In genomic region chr3:35154266-35154665, GRCm38 (mm10) we compare ENCODE assay signal across 17 mouse cellular contexts.
"Had no signal": no experiment of that assay in that cellular context is flagged by ENCODE, and none has a peak within 500 bp of the region (broad histone marks: within the 10 kb centered on the region; RNA-seq: fewer than 3 reads in every experiment).

No protein-coding gene starts in this region.

- H3K4me1 ChIP-seq: limb, embryonic 12.5 days had no signal

- H3K4me3 ChIP-seq: kidney, embryonic 15.5 days; limb, embryonic 12.5 days; limb, embryonic 15.5 days; lung, embryonic 15.5 days; midbrain, embryonic 12.5 days; midbrain, embryonic 15.5 days had no signal

- H3K4me2 ChIP-seq: kidney, embryonic 15.5 days; limb, embryonic 12.5 days; limb, embryonic 15.5 days; liver, embryonic 11.5 days; lung, embryonic 15.5 days; midbrain, embryonic 12.5 days; midbrain, embryonic 15.5 days had no signal

- H3K27ac ChIP-seq: kidney, embryonic 15.5 days; limb, embryonic 12.5 days; limb, embryonic 15.5 days; liver, embryonic 14.5 days; lung, embryonic 15.5 days; midbrain, embryonic 12.5 days; midbrain, embryonic 15.5 days had no signal

- H3K9ac ChIP-seq: kidney, embryonic 15.5 days; limb, embryonic 12.5 days; limb, embryonic 15.5 days; liver, embryonic 14.5 days; liver, postnatal 0 days; lung, embryonic 15.5 days; midbrain, embryonic 12.5 days; midbrain, embryonic 15.5 days had no signal

- H3K27me3 ChIP-seq: kidney, embryonic 15.5 days; limb, embryonic 12.5 days; limb, embryonic 15.5 days; lung, embryonic 15.5 days; midbrain, embryonic 12.5 days; midbrain, embryonic 15.5 days had no signal

- ATAC-seq: liver, postnatal 0 days; midbrain, embryonic 15.5 days had no signal

- DNase-seq: kidney, adult 11 months; kidney, adult 8-10 months; kidney, postnatal 10 days; kidney, postnatal 36 days; left cerebral cortex, postnatal 4 days; liver, postnatal 0 days; lung, postnatal 10 days; lung, postnatal 36 days; thymus, postnatal 4 days had no signal

- H3K36me3 ChIP-seq: kidney, embryonic 15.5 days; limb, embryonic 12.5 days; limb, embryonic 15.5 days; lung, embryonic 15.5 days; midbrain, embryonic 12.5 days; midbrain, embryonic 15.5 days had no signal

- H3K9me3 ChIP-seq: kidney, embryonic 15.5 days; limb, embryonic 12.5 days; limb, embryonic 15.5 days; lung, embryonic 15.5 days; midbrain, embryonic 12.5 days; midbrain, embryonic 15.5 days had no signal
